Mouse (Mus musculus) small intestine, adult 2 months (tissue): Measurements from ENCODE around the gene Tppp.

Source experiments
- CTCF ChIP-seq: fragments of 200-500 bp; IDR thresholded peaks from 2 replicates; pipeline ENCODE4 v1.5.1; 2012; ENCODE audit warnings: low read depth, mild to moderate bottlenecking, control low read depth, inconsistent platforms, low read length, moderate library complexity, mixed read lengths; ENCODE audit not compliant: insufficient replicate concordance, insufficient read length; ENCODE audit errors: extremely low read depth
- POLR2A ChIP-seq: fragments of 200-500 bp; IDR thresholded peaks from 2 replicates; pipeline ENCODE4 v1.6.1; 2012; ENCODE audit warnings: low read depth, mild to moderate bottlenecking, control low read depth, inconsistent platforms, low read length, moderate library complexity

- no peak for TF ChIP-seq CTCF
- TF ChIP-seq POLR2A: no peak
Observed at GRCm38 (mm10) chr13:74034756-74035155, 25.5 kb downstream of the Tppp start.
